Mouse (Mus musculus) hindbrain, embryonic 14.5 days (tissue): ENCODE results near the gene Ddost. TPM values are rescaled to one million over a fixed set of nuclear protein-coding genes. Genes with fewer than 3 reads are reported as not detected.

ENCODE experiments used
- ATAC-seq: fragments of 200-750 bp; cut with Nextera tagmentation; 2 replicates; pipeline ENCODE4 v1.8.0; 2017; ENCODE audit warnings: moderate number of reproducible peaks, mild to moderate bottlenecking, moderate TSS enrichment, moderate library complexity; ENCODE audit not compliant: low FRiP score
- DNase-seq: peaks from one replicate; pipeline ENCODE4 v3.0.0-alpha.2; 2015; ENCODE audit warnings: low spot score
- H3K27ac ChIP-seq: fragments of 300-500 bp; sonication (generic); 2 replicates; pipeline ENCODE4 v1.5.1; 2014; ENCODE audit warnings: mild to moderate bottlenecking, moderate library complexity
- H3K27me3 ChIP-seq: fragments of 300-500 bp; sonication (generic); 2 replicates; pipeline ENCODE4 v1.6.1; 2014; ENCODE audit warnings: mild to moderate bottlenecking, low read length, mixed read lengths; ENCODE audit not compliant: control insufficient read depth, insufficient read depth
- H3K36me3 ChIP-seq: fragments of 300-500 bp; sonication (generic); replicated peaks from 2 replicates; pipeline ENCODE4 v1.6.1; 2014; ENCODE audit not compliant: control insufficient read depth, insufficient read depth
- H3K4me1 ChIP-seq: fragments of 300-500 bp; sonication (generic); replicated peaks from 2 replicates; pipeline ENCODE4 v1.6.1; 2014; ENCODE audit warnings: antibody characterized with exemption, low read length, mixed read lengths; ENCODE audit not compliant: control insufficient read depth, insufficient read depth
- H3K4me2 ChIP-seq: fragments of 300-500 bp; sonication (generic); replicated peaks from 2 replicates; pipeline ENCODE4 v1.6.1; 2014; ENCODE audit warnings: mild to moderate bottlenecking, moderate library complexity
- H3K4me3 ChIP-seq: fragments of 300-500 bp; sonication (generic); replicated peaks from 2 replicates; pipeline ENCODE4 v1.5.1; 2014; ENCODE audit warnings: mild to moderate bottlenecking, low read length
- H3K9ac ChIP-seq: fragments of 300-500 bp; sonication (generic); 2 replicates; pipeline ENCODE4 v1.6.1; 2014
- H3K9me3 ChIP-seq: fragments of 300-500 bp; sonication (generic); 2 replicates; pipeline ENCODE4 v1.6.1; 2016; ENCODE audit warnings: low read length; ENCODE audit not compliant: control insufficient read depth
- WGBS: fragments of 180-500 bp; shearing (Covaris S2); extraction: QIAGEN DNeasy Blood & Tissue Kit; methylation state at CpG from one replicate; pipeline ENCODE4 v1.1.7; 2014; 5-methylcytosine and 5-hydroxymethylcytosine counted together
- polyA plus RNA-seq: library from polyadenylated mRNA; unstranded; fragments of >200 nt; fragmentation: Nextera tagmentation; extraction: Ambion mirVana; gene quantifications from 2 replicates; pipeline ENCODE4 v1.2.1, GENCODE M21; 2014

Ddost gene
- polyA plus RNA-seq: 197 and 208 TPM in 2 replicates

- H3K4me1 ChIP-seq: peaks cover 25% of the 10 kb centered on the region
- peak within 1 kb of the TSS; percentile 74 for H3K27ac ChIP-seq
- peak within 1 kb of the TSS; percentile 76 for H3K4me3 ChIP-seq
- H3K9ac ChIP-seq: peak within 1 kb of the TSS; percentile 83
- ATAC-seq (peak; percentile 98), DNase-seq (peak; percentile 99)
- H3K27me3 ChIP-seq: no peaks in the 10 kb centered on the region
- peaks cover 22% of the 10 kb centered on the region for H3K36me3 ChIP-seq
- WGBS: under 1% methylated on average over 60 of the region's 64 CpGs
- no peaks in the 10 kb centered on the region for H3K9me3 ChIP-seq
- H3K4me2 ChIP-seq: peak within 1 kb of the TSS; percentile 84
Measured at GRCm38 (mm10) chr4:138304340-138305104, at the start of gene Ddost. Gene Ddost (plus strand): TSS chr4:138304730.

- H3K4me3 ChIP-seq: no peak overlapping the region
- no peaks in the 10 kb centered on the region for H3K9me3 ChIP-seq
- DNase-seq (no peak), ATAC-seq (no peak)
- 0 out of 2 replicates have a peak, but pooled peaks cover 11% of the 10 kb centered on the region for H3K4me1 ChIP-seq
- no peak overlapping the region for H3K9ac ChIP-seq
- peaks cover 5% of the 10 kb centered on the region; the same call in 1 of the 2 replicates for H3K36me3 ChIP-seq
- 82% methylated on average over 22 of the region's 22 CpGs for WGBS
- H3K4me2 ChIP-seq: no peak overlapping the region
- H3K27ac ChIP-seq: no peak overlapping the region
- H3K27me3 ChIP-seq: no peaks in the 10 kb centered on the region; the same call in 1 of the 2 replicates
Measured at GRCm38 (mm10) chr4:138257116-138257687, 47.3 kb upstream of the Ddost start.

- 0 out of 2 replicates have a peak, but pooled peaks cover 7% of the 10 kb centered on the region for H3K4me1 ChIP-seq
- 0 out of 2 replicates have a peak, but pooled peaks cover 3% of the 10 kb centered on the region for H3K27me3 ChIP-seq
- DNase-seq (no peak), ATAC-seq (no peak)
- peaks cover 5% of the 10 kb centered on the region; the same call in 1 of the 2 replicates for H3K36me3 ChIP-seq
- no peak overlapping the region for H3K4me2 ChIP-seq
- H3K4me3 ChIP-seq: no peak overlapping the region
- no peak overlapping the region for H3K27ac ChIP-seq
- H3K9me3 ChIP-seq: no peaks in the 10 kb centered on the region
- WGBS: 87% methylated on average over 7 of the region's 7 CpGs
- no peak overlapping the region for H3K9ac ChIP-seq
Measured at GRCm38 (mm10) chr4:138258663-138259062, 45.9 kb upstream of the Ddost start.

- Histone ChIP-seq H3K9me3 (no peaks in the 10 kb centered on the region), H3K4me3 (no peak overlapping the region), H3K27me3 (0 out of 2 replicates have a peak, but pooled peaks cover 3% of the 10 kb centered on the region), H3K9ac (no peak overlapping the region), H3K4me1 (0 out of 2 replicates have a peak, but pooled peaks cover 7% of the 10 kb centered on the region), H3K27ac (no peak overlapping the region), H3K36me3 (peaks cover 5% of the 10 kb centered on the region; the same call in 1 of the 2 replicates), H3K4me2 (no peak overlapping the region)
- 88% methylated on average over 5 of the region's 5 CpGs for WGBS
- DNase-seq: no peak
- ATAC-seq: no peak
Measured at GRCm38 (mm10) chr4:138259482-138259881, 45.0 kb upstream of the Ddost start.

- peak overlapping the region; percentile 53 for H3K27ac ChIP-seq
- DNase-seq: peak; percentile 81
- H3K9ac ChIP-seq: peak overlapping the region; percentile 59
- ATAC-seq: peak; percentile 92
- H3K4me3 ChIP-seq: peak overlapping the region; percentile 68
- under 1% methylated on average over 61 of the region's 78 CpGs for WGBS
- H3K4me1 ChIP-seq: 0 out of 2 replicates have a peak, but pooled peaks cover 7% of the 10 kb centered on the region
- H3K36me3 ChIP-seq: 0 out of 2 replicates have a peak, but pooled peaks cover 5% of the 10 kb centered on the region
- H3K4me2 ChIP-seq: peak overlapping the region; percentile 91
- H3K27me3 ChIP-seq: 0 out of 2 replicates have a peak, but pooled peaks cover 3% of the 10 kb centered on the region
- no peaks in the 10 kb centered on the region for H3K9me3 ChIP-seq
Measured at GRCm38 (mm10) chr4:138261843-138262681, 42.5 kb upstream of the Ddost start.

- no peak for ATAC-seq
- Histone ChIP-seq H3K4me2 (no peak overlapping the region), H3K9me3 (no peaks in the 10 kb centered on the region), H3K4me1 (no peaks in the 10 kb centered on the region), H3K9ac (no peak overlapping the region), H3K4me3 (no peak overlapping the region), H3K36me3 (no peaks in the 10 kb centered on the region), H3K27ac (no peak overlapping the region), H3K27me3 (0 out of 2 replicates have a peak, but pooled peaks cover 3% of the 10 kb centered on the region)
- no peak for DNase-seq
- WGBS: 95% methylated on average over 10 of the region's 10 CpGs
Measured at GRCm38 (mm10) chr4:138267869-138268268, 36.7 kb upstream of the Ddost start.

- Histone ChIP-seq H3K4me1 (no peaks in the 10 kb centered on the region), H3K9me3 (no peaks in the 10 kb centered on the region), H3K27ac (no peak overlapping the region), H3K9ac (no peak overlapping the region), H3K36me3 (no peaks in the 10 kb centered on the region), H3K4me2 (no peak overlapping the region), H3K4me3 (no peak overlapping the region), H3K27me3 (no peaks in the 10 kb centered on the region)
- ATAC-seq (peak; percentile 37; the same call in 1 of the 2 replicates), DNase-seq (peak; percentile 53)
- 67% methylated on average over 14 of the region's 14 CpGs for WGBS
Measured at GRCm38 (mm10) chr4:138272011-138272997, 32.2 kb upstream of the Ddost start.

- DNase-seq: no peak
- Histone ChIP-seq H3K4me3 (no peak overlapping the region), H3K27me3 (no peaks in the 10 kb centered on the region), H3K36me3 (no peaks in the 10 kb centered on the region), H3K9me3 (no peaks in the 10 kb centered on the region), H3K4me1 (no peaks in the 10 kb centered on the region), H3K27ac (no peak overlapping the region), H3K4me2 (no peak overlapping the region), H3K9ac (no peak overlapping the region)
- WGBS: 66% methylated on average over 7 of the region's 7 CpGs
- no peak for ATAC-seq
Measured at GRCm38 (mm10) chr4:138278346-138278745, 26.2 kb upstream of the Ddost start.
